22 mouse cellular contexts compared by ENCODE assay signal in the genomic region with DNA sequence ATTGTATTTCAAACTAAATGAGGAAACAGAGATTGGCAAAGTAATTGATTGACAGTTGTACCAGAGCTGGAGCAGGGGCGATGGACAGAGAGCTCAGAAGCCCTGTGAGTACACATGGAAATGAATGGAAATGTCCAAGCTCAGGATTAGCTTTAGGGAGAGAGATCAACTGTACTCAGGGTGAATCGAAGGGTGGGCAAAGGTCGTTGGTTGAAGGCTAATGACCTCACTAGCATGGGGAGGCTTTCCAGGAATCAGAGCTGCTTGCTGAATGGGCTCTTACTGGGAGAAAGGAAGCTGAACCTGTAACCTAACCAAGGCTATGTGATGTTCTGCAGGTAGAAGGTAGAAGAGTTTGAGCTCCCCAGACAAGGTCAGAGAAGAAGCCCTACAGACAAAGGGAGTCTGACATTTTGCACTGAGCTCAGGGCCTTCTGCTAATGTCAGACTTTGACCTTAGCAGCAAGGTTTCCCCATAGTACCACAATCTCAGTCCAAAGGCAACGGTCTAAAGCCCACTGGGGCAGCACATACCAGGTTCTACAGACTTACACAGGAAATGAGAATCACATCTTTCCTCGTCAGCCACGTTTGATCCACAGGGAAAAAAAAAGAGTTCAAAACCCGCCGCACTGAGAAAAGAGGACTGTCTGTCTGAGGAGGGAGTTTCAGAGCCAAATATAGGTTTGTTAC. TPM values are rescaled to one million over a fixed set of nuclear protein-coding genes. Genes with fewer than 3 reads are reported as not detected.
DNase-seq lines count a peak whose midpoint lies in the region; ATAC-seq and TF ChIP-seq lines count a peak whose summit lies in the region.
"Had no signal": no experiment of that assay in that cellular context is flagged by ENCODE, and none has a peak within 500 bp of the region (broad histone marks: within the 10 kb centered on the region; RNA-seq: fewer than 3 reads in every experiment).

No protein-coding gene starts in this region.

- WGBS in kidney, adult 2 months: 66% methylated on average over 8 of the region's 8 CpGs
- 86% methylated on average over 8 of the region's 8 CpGs for WGBS in kidney, embryonic 14.5 days
- 80% methylated on average over 8 of the region's 8 CpGs for WGBS in intestine, embryonic 15.5 days
- WGBS in liver, embryonic 13.5 days (ENCODE audit: insufficient replicate concordance): 68% methylated on average over 8 of the region's 8 CpGs

- H3K4me1 ChIP-seq in kidney, adult 2 months (ENCODE audit: control insufficient read depth, insufficient read depth, low read length): peaks cover 2% of the 10 kb centered on the region; the same call in 1 of the 2 replicates
- no peaks in the 10 kb centered on the region for H3K4me1 ChIP-seq in kidney, embryonic 14.5 days (ENCODE audit: control insufficient read depth, insufficient read depth, low read length)
- H3K4me1 ChIP-seq in intestine, embryonic 15.5 days (replicated peaks): no peaks in the 10 kb centered on the region
- peaks cover 11% of the 10 kb centered on the region for H3K4me1 ChIP-seq in liver, embryonic 13.5 days (replicated peaks)
- H3K4me1 ChIP-seq: embryonic facial prominence, embryonic 10.5 days; forebrain, embryonic 15.5 days had no signal

- H3K4me2 ChIP-seq in kidney, embryonic 14.5 days (replicated peaks; ENCODE audit: low read depth, low read length): no peak overlapping the region
- H3K4me2 ChIP-seq in intestine, embryonic 15.5 days (replicated peaks): no peak overlapping the region
- H3K4me2 ChIP-seq in liver, embryonic 13.5 days: no peak overlapping the region
- H3K4me2 ChIP-seq: forebrain, embryonic 15.5 days; heart, embryonic 11.5 days; lung, embryonic 14.5 days had no signal

- TF ChIP-seq CTCF in kidney, adult 2 months (conservative IDR thresholded peaks at IDR 0.05; ENCODE audit: insufficient read depth, insufficient read length, low read depth, low read length): no peak

- H3K4me3 ChIP-seq in kidney, adult 2 months (ENCODE audit: insufficient read depth, low read depth, low read length): no peak overlapping the region
- no peak overlapping the region for H3K4me3 ChIP-seq in kidney, embryonic 14.5 days (ENCODE audit: low read length)
- no peak overlapping the region for H3K4me3 ChIP-seq in intestine, embryonic 15.5 days (replicated peaks)
- H3K4me3 ChIP-seq in liver, embryonic 13.5 days (replicated peaks): no peak overlapping the region
- H3K4me3 ChIP-seq: embryonic facial prominence, embryonic 10.5 days; forebrain, embryonic 15.5 days; left cerebral cortex, adult 2 months had no signal

- peak; percentile 81 for DNase-seq in kidney, adult 2 months
- DNase-seq in ES-CJ7 (ENCODE audit: low read depth, low spot score): peak; percentile 78
- DNase-seq in liver, embryonic 13.5 days: no peak
- DNase-seq in thymus, postnatal 10 days (ENCODE audit: low spot score in 2 of 2): no peak
- DNase-seq in thymus, postnatal 4 days: no peak
- DNase-seq: adrenal gland, postnatal 36 days; cerebellum, adult 11 months; cerebellum, postnatal 10 days; heart, postnatal 10 days; layer of hippocampus, adult 9-11 months; lung, embryonic 14.5 days; midbrain, embryonic 14.5 days; right cerebral cortex, postnatal 14 days had no signal

- TF ChIP-seq POLR2A in kidney, adult 2 months (IDR thresholded peaks at IDR 0.05; ENCODE audit: low read depth, low read length): no peak

- H3K9ac ChIP-seq in kidney, embryonic 14.5 days (ENCODE audit: low read depth, low read length): no peak overlapping the region
- no peak overlapping the region for H3K9ac ChIP-seq in intestine, embryonic 15.5 days
- no peak overlapping the region for H3K9ac ChIP-seq in liver, embryonic 13.5 days
- H3K9ac ChIP-seq: forebrain, embryonic 15.5 days; lung, embryonic 14.5 days had no signal

- no peaks in the 10 kb centered on the region for H3K36me3 ChIP-seq in kidney, adult 2 months (ENCODE audit: control insufficient read depth, insufficient read depth, low read length)
- no peaks in the 10 kb centered on the region for H3K36me3 ChIP-seq in kidney, embryonic 14.5 days (ENCODE audit: control insufficient read depth, insufficient read depth, low read length)
- H3K36me3 ChIP-seq in intestine, embryonic 15.5 days: no peaks in the 10 kb centered on the region
- H3K36me3 ChIP-seq in liver, embryonic 13.5 days: no peaks in the 10 kb centered on the region
- H3K36me3 ChIP-seq: embryonic facial prominence, embryonic 10.5 days; forebrain, embryonic 15.5 days had no signal

- H3K27me3 ChIP-seq in kidney, adult 2 months (replicated peaks; ENCODE audit: control insufficient read depth, insufficient read depth, low read length): no peaks in the 10 kb centered on the region
- H3K27me3 ChIP-seq in kidney, embryonic 14.5 days (ENCODE audit: control insufficient read depth, insufficient read depth, low read length): no peaks in the 10 kb centered on the region
- H3K27me3 ChIP-seq in intestine, embryonic 15.5 days (replicated peaks): no peaks in the 10 kb centered on the region
- H3K27me3 ChIP-seq in liver, embryonic 13.5 days: no peaks in the 10 kb centered on the region
- H3K27me3 ChIP-seq: forebrain, embryonic 15.5 days had no signal

- no peak for ATAC-seq in kidney, embryonic 14.5 days (ENCODE audit: low FRiP score, low TSS enrichment)
- peak; percentile 55 for ATAC-seq in intestine, embryonic 15.5 days
- ATAC-seq in liver, embryonic 13.5 days (ENCODE audit: low read depth): 0 out of 2 replicates have a peak, but pooled peaks have one; percentile 29
- ATAC-seq in megakaryocyte-erythroid progenitor cell, adult 5-6 weeks (replicated peaks; ENCODE audit: low FRiP score, low TSS enrichment, poor library complexity, severe bottlenecking): no peak
- ATAC-seq: CD4-positive, CD25-positive, alpha-beta regulatory T cell, adult 4 months; forebrain, embryonic 15.5 days; hindbrain, postnatal 0 days had no signal

- H3K9me3 ChIP-seq in kidney, embryonic 14.5 days (ENCODE audit: control insufficient read depth, low read length): no peaks in the 10 kb centered on the region
- H3K9me3 ChIP-seq in intestine, embryonic 15.5 days: no peaks in the 10 kb centered on the region
- no peaks in the 10 kb centered on the region for H3K9me3 ChIP-seq in liver, embryonic 13.5 days (replicated peaks)
- H3K9me3 ChIP-seq: embryonic facial prominence, embryonic 10.5 days; forebrain, embryonic 15.5 days had no signal

- no peak overlapping the region for H3K27ac ChIP-seq in kidney, adult 2 months (ENCODE audit: insufficient read depth, low read depth, low read length)
- no peak overlapping the region for H3K27ac ChIP-seq in kidney, embryonic 14.5 days (ENCODE audit: low read depth, low read length)
- H3K27ac ChIP-seq in intestine, embryonic 15.5 days: no peak overlapping the region
- no peak overlapping the region for H3K27ac ChIP-seq in liver, embryonic 13.5 days
- H3K27ac ChIP-seq: embryonic facial prominence, embryonic 10.5 days; forebrain, embryonic 15.5 days; hindbrain, postnatal 0 days; left cerebral cortex, adult 2 months had no signal

RNA-seq across cellular contexts. Expression of gene Bcas2, which starts 43.3 kb away (rescaled TPM):
- polyA plus RNA-seq in kidney, adult 2 months (2012; rRNA removed): 24.0 and 27.7 TPM in 2 replicates
- polyA plus RNA-seq in kidney, embryonic 14.5 days (2014; fragmentation: Nextera tagmentation; extraction: Ambion mirVana): 195 and 223 TPM in 2 replicates
- polyA plus RNA-seq in intestine, embryonic 15.5 days (2015; fragmentation: Nextera tagmentation; extraction: Ambion mirVana): 179 and 189 TPM in 2 replicates
- 211 and 253 TPM in 2 replicates for polyA plus RNA-seq in liver, embryonic 13.5 days (2015; fragmentation: Nextera tagmentation; extraction: Ambion mirVana)
- 134 and 143 TPM in 2 replicates for total RNA-seq in megakaryocyte-erythroid progenitor cell, adult 5-6 weeks (2014; fragmentation: Nextera tagmentation)
- 260 and 277 TPM in 2 replicates for total RNA-seq in megakaryocyte-erythroid progenitor cell, adult 5-6 weeks (2017)

Comparison
In these comparisons a context has a peak if more than half of its experiments do, and no peak if none do; other contexts are left out.
1. DNase-seq: peak in kidney, adult 2 months (single experiment) and ES-CJ7 (single experiment); none in liver, embryonic 13.5 days (single experiment), thymus, postnatal 10 days (0 of 2) and thymus, postnatal 4 days (single experiment).
2. ATAC-seq: peak in intestine, embryonic 15.5 days (single experiment) and liver, embryonic 13.5 days (single experiment); none in kidney, embryonic 14.5 days (single experiment) and megakaryocyte-erythroid progenitor cell, adult 5-6 weeks (single experiment).